Mouse (Mus musculus) kidney, postnatal 36 days (tissue): ENCODE measurements at regions not wholly inside any gene's neighbourhood (a gene's known extent, or its start where the extent isn't known, plus 50 kb on each side); places are given as distances from the start of the nearest gene placed in this dataset.

ENCODE experiments used
- DNase-seq, 2 experiments: peaks; one replicate each; pipeline ENCODE4 v3.0.0; 2021 to 2022; ENCODE audit warnings: mixed read lengths in 2 of 2

GRCm38 (mm10) chr8:114063566-114063965 lies 69.8 kb upstream of the Nudt7 start:
- no peak for DNase-seq

DNA sequence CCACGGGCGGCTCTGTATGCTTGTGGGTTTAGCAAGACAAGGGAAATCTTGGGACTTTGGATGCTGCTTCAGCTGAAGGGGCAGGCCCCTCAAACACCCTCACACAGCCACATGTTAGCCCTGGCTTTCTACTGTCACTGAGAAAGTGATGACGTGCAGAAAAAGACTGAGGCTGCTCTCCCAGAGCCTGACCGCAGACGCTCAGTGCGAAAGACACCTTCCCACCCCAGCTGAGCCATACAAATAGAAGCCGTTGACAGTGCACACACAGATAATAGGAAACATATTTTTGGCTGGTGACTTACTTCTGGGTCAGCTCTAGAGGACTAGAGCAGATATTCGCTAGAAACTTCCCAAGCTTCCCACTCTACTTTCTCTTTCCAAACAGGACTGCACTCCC lies 61.0 kb upstream of the Nudt7 start:
- no peak for DNase-seq

- DNase-seq: peak; percentile 11 to 46
Observed at GRCm38 (mm10) chr8:114074122-114074521, 59.2 kb upstream of the Nudt7 start.

DNA sequence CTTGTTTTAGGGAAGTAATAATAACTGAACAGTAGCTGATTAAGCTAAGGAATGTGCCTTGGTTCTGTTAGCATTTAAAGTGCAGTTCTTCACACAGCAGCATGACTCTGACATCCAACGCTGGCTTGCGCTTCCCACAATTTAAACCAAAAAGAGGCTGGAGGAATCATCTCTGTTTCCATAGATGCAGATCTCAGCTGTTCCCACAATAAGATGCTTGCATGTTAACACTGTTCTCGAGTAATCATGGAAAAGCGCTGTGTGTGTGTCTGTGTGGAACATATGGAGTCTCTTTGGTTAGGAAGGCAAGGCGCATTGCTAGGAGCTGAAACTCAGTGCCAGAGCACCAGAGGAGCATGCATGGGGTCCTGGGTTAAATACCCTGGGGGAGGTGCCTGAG lies 56.7 kb upstream of the Nudt7 start:
- DNase-seq: no peak

DNA sequence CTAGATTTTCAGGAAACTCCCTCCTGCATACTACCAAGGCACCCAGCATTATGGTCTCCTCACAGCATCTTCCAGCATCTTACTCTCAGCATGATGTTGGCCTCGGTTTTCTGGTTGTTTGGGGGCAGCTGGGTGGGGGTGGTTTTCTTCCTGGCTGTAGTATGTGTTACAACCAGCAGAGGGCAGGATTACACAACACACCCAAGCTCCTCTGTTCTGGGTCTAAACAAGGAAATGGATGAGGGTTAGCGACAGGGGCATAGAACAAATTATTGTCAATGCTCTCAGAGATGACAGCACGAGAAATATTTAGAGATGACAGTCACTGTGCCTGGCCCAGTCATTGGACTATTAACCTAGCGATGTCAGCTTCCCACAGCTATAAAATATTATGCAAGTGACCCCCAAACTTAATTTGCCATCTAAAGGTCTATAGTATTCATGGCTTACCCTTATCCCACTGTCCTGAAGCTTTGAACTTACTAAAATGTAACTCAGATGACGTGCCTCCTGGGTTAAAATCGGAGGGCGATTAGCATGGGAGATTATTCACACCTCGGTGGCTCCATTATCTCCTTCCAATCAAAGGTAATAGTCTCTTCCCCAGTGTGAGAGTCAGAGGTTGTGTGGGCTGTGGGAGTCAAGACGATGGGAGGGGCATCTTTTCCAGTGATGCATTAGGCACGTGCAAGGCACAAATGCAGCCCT lies 52.2 kb upstream of the Nudt7 start:
- peak; percentile 9 to 51 for DNase-seq

DNA sequence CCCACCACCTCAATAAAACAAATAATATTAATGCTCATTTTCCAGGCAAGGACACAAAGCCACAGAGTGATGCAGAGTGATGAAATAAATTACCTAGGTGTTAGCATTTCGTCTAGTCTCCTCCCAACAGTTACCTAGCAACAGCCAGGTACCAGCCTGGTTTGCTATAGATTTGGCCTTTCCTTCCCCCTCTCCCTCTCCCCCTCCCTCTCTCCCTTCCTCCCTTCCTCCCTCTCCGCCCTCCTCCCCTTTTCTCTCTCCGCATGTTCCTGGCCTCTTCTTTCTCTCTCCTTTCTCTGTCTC lies 51.6 kb upstream of the Nudt7 start:
- DNase-seq: no peak
